Mouse (Mus musculus) kidney, adult 2 months (tissue): ENCODE results near the gene Gckr. TPM values are rescaled to one million over a fixed set of nuclear protein-coding genes. Genes with fewer than 3 reads are reported as not detected.
"Not testable (repeated sequence)": the region's sequence is repeated elsewhere in the genome, so short reads cannot be mapped to it uniquely, and the experiment has no call there.

ENCODE experiments used
- DNase-seq: peaks from one replicate; pipeline ENCODE4 v3.0.0; 2021
- H3K27ac ChIP-seq: fragments of 200-500 bp; 2 replicates; pipeline ENCODE4 v1.5.1; 2012; ENCODE audit warnings: low read depth, low read length, control low read depth, inconsistent platforms; ENCODE audit not compliant: insufficient read depth
- H3K27me3 ChIP-seq: fragments of 200-500 bp; replicated peaks from 2 replicates; pipeline ENCODE4 v1.6.1; 2012; ENCODE audit warnings: mild to moderate bottlenecking, moderate library complexity, low read length, inconsistent platforms; ENCODE audit not compliant: control insufficient read depth, insufficient read depth
- H3K36me3 ChIP-seq: fragments of 200-500 bp; 2 replicates; pipeline ENCODE4 v1.6.1; 2012; ENCODE audit warnings: mild to moderate bottlenecking, moderate library complexity, low read length, inconsistent platforms; ENCODE audit not compliant: control insufficient read depth, insufficient read depth
- H3K4me1 ChIP-seq: fragments of 200-500 bp; 2 replicates; pipeline ENCODE4 v1.6.1; 2011; ENCODE audit warnings: low read length; ENCODE audit not compliant: control insufficient read depth, insufficient read depth
- H3K4me3 ChIP-seq: fragments of 200-500 bp; 2 replicates; pipeline ENCODE4 v1.5.1; 2011; ENCODE audit warnings: mild to moderate bottlenecking, low read depth, low read length, control low read depth; ENCODE audit not compliant: insufficient read depth
- CTCF ChIP-seq: fragments of 200-500 bp; conservative IDR thresholded peaks from 2 replicates; pipeline ENCODE4 v1.5.1; 2011; ENCODE audit warnings: low read depth, mild to moderate bottlenecking, control low read depth, low read length, moderate library complexity, mixed read lengths; ENCODE audit not compliant: insufficient read depth, insufficient read length
- POLR2A ChIP-seq: fragments of 200-500 bp; IDR thresholded peaks from one replicate; pipeline ENCODE4 v1.6.1; 2011; ENCODE audit warnings: low read depth, low read length, control low read depth
- WGBS: fragments of 180-500 bp; shearing (Covaris S2); methylation state at CpG from one replicate; pipeline ENCODE4 v1.1.7; 2018; 5-methylcytosine and 5-hydroxymethylcytosine counted together
- polyA plus RNA-seq: library from polyadenylated mRNA; depleted of rRNA; stranded (reverse); fragments of >200 nt; gene quantifications from 2 replicates; pipeline ENCODE4 v1.2.3, GENCODE M21; 2012; rRNA removed

Gckr gene
- polyA plus RNA-seq, 1 experiment: 0.09 TPM

DNA sequence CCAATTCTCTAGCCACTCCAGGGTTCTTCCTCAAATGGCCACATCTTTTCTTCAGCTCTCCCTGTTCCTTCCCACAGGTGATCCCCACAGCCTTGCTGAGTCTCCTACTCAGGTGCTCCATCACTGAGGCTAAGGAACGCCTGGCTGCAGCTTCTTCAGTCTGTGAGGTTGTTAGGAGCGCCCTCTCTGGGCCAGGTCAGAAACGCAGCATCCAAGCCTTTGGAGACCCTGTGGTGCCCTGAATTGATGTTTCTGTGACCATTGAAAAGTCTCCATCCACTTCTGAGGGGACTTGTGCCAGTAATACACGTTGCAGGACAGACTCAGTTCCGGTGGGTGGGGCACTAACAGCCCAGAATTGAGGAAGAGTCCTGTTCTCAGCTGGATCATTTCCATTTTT lies 29.6 kb downstream of the Gckr start:
- 0 out of 2 replicates have a peak, but pooled peaks have one; percentile 17 for TF ChIP-seq CTCF
- TF ChIP-seq POLR2A: no peak
- no peaks in the 10 kb centered on the region for H3K36me3 ChIP-seq
- peak; percentile 18 for DNase-seq
- H3K4me1 ChIP-seq: no peaks in the 10 kb centered on the region
- 27% methylated on average over 5 of the region's 5 CpGs for WGBS
- H3K27ac ChIP-seq: no peak overlapping the region
- no peak overlapping the region for H3K4me3 ChIP-seq
- no peaks in the 10 kb centered on the region for H3K27me3 ChIP-seq

DNA sequence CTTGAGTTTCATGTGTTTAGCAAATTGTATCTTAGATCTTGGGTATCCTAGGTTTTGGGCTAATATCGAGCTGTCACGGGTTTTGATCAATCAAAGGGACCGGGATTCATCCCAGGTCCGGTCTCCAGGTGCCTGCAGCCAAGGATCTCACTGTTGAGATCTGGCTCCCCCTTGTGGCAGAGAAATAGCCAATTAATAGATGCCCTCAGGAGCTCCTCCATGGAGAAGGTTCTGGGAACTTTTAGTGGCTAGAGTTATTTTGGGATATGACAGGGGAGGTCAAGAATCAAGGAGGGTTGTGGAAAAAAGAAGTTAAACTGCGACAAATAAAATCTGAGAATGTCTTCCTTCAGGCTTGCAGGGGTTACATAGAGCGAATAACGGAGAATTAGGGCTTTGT lies 31.0 kb downstream of the Gckr start:
- DNase-seq: peak; percentile 84
- Histone ChIP-seq H3K4me3 (no peak overlapping the region), H3K27ac (no peak overlapping the region), H3K4me1 (no peaks in the 10 kb centered on the region), H3K27me3 (no peaks in the 10 kb centered on the region), H3K36me3 (no peaks in the 10 kb centered on the region)
- WGBS: 26% methylated on average over 7 of the region's 7 CpGs
- no peak for TF ChIP-seq POLR2A
- peak; percentile 69 for TF ChIP-seq CTCF

DNA sequence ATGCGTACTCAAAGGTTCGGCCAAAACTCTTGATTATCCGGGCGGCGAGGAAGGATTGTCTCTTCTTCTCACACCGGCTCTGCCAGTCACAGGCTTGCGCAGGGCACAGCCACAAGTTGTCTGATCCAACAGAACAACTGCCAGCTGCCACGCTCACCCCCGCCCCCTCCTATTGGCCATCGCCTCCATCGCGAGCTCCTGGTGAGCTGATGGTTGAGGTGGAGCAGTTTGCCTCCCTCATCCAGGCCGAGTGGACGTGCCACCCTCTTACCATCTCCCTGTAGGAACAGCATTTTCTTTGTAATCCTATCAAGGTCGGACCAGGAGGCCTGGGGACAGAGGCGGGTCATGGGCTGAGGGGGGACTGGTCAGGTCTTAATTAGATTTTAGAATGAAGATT lies 60.3 kb downstream of the Gckr start:
- not testable (repeated sequence) for H3K36me3 ChIP-seq, H3K4me1 ChIP-seq, DNase-seq, H3K4me3 ChIP-seq, H3K27me3 ChIP-seq, H3K27ac ChIP-seq
- 81% methylated on average over 16 of the region's 16 CpGs for WGBS

DNA sequence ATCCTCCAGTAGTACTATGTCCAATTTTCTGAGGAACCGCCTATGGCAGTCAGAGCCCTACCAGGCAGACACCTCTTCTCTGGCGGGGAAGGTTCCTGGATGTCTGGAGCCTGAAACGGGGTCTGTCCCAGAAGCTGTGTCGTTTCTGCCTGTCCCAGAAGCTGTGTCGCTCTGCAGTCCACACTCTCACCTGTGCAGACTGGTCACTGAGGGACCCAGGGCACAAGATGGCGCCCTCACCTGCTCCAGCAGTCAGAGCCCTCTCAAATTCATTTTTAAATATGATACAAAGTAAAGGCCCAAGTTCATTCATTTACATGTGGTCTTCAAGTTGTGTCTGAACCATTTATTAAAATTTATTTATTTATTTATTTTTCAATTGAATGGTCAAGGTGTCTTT lies 63.7 kb downstream of the Gckr start:
- H3K27me3 ChIP-seq: no peaks in the 10 kb centered on the region
- H3K4me1 ChIP-seq: no peaks in the 10 kb centered on the region
- H3K36me3 ChIP-seq: no peaks in the 10 kb centered on the region
- peak; percentile 1 for DNase-seq
- H3K4me3 ChIP-seq: no peak overlapping the region
- H3K27ac ChIP-seq: no peak overlapping the region
- 78% methylated on average over 6 of the region's 6 CpGs for WGBS
- TF ChIP-seq POLR2A (no peak), CTCF (peak; percentile 55)

Other genes starting within 250 kb of the Gckr start
- gene Atraid, start 249.1 kb upstream of the Gckr start, polyA plus RNA-seq: 295 and 320 TPM in 2 replicates
- gene Slc5a6, start 248.5 kb upstream of the Gckr start, polyA plus RNA-seq: 81.5 and 121 TPM in 2 replicates
- gene Cad, start 242.7 kb upstream of the Gckr start, polyA plus RNA-seq: 12.4 and 14.2 TPM in 2 replicates
- not detected in 2 replicates for gene Dnajc5g, start 191.2 kb upstream of the Gckr start, polyA plus RNA-seq
- gene Slc30a3, start 189.2 kb upstream of the Gckr start, polyA plus RNA-seq: 0.14 and 0.24 TPM in 2 replicates
- gene Trim54, start 180.7 kb upstream of the Gckr start, polyA plus RNA-seq: 0.05 and 3.9 TPM in 2 replicates
- gene Ucn, start 158.6 kb upstream of the Gckr start, polyA plus RNA-seq: not detected in 2 replicates
- gene Mpv17, start 143.2 kb upstream of the Gckr start, polyA plus RNA-seq: 212 and 233 TPM in 2 replicates
- 1.6 and 2.1 TPM in 2 replicates for gene Gm29609, start 117.5 kb upstream of the Gckr start, polyA plus RNA-seq
- 47.8 and 49.2 TPM in 2 replicates for gene Gtf3c2, start 117.3 kb upstream of the Gckr start, polyA plus RNA-seq
- 94.1 and 95.5 TPM in 2 replicates for gene Snx17, start 104.2 kb upstream of the Gckr start, polyA plus RNA-seq
- 54.1 and 61.0 TPM in 2 replicates for gene Eif2b4, start 104.0 kb upstream of the Gckr start, polyA plus RNA-seq
- gene Zfp513, start 95.1 kb upstream of the Gckr start, polyA plus RNA-seq: 22.9 and 29.8 TPM in 2 replicates
- gene Ppm1g, start 76.8 kb upstream of the Gckr start, polyA plus RNA-seq: 41.1 and 43.2 TPM in 2 replicates
- gene Nrbp1, start 56.6 kb upstream of the Gckr start, polyA plus RNA-seq: 126 and 130 TPM in 2 replicates
- 0.45 and 0.96 TPM in 2 replicates for gene Gm9970, start 56.2 kb upstream of the Gckr start, polyA plus RNA-seq
- gene Krtcap3, start 45.8 kb upstream of the Gckr start, polyA plus RNA-seq: 19.7 and 23.6 TPM in 2 replicates
- 33.2 and 34.2 TPM in 2 replicates for gene Ift172, start 6.3 kb upstream of the Gckr start, polyA plus RNA-seq
- 8.8 and 14.0 TPM in 2 replicates for gene Fndc4, start 1.4 kb upstream of the Gckr start, polyA plus RNA-seq
- gene Zfp512, start 155.0 kb downstream of the Gckr start, polyA plus RNA-seq: 7.9 and 9.9 TPM in 2 replicates
- not detected in 2 replicates for gene 4930548H24Rik, start 188.3 kb downstream of the Gckr start, polyA plus RNA-seq
- 8.3 and 11.6 TPM in 2 replicates for gene Gpn1, start 197.3 kb downstream of the Gckr start, polyA plus RNA-seq
- gene Slc4a1ap, start 229.6 kb downstream of the Gckr start, polyA plus RNA-seq: 10.4 and 11.2 TPM in 2 replicates
- gene Supt7l, start 230.4 kb downstream of the Gckr start, polyA plus RNA-seq: 16.2 and 17.7 TPM in 2 replicates